Mouse (Mus musculus): Measurements from ENCODE around the gene Defb18. TPM values are rescaled to one million over a fixed set of nuclear protein-coding genes. Genes with fewer than 3 reads are reported as not detected.
"Not testable (repeated sequence)": the region's sequence is repeated elsewhere in the genome, so short reads cannot be mapped to it uniquely, and the experiment has no call there.

Defb18 gene
- not detected in 2 replicates for polyA plus RNA-seq (2014; fragmentation: Nextera tagmentation; extraction: Ambion mirVana)

DNA sequence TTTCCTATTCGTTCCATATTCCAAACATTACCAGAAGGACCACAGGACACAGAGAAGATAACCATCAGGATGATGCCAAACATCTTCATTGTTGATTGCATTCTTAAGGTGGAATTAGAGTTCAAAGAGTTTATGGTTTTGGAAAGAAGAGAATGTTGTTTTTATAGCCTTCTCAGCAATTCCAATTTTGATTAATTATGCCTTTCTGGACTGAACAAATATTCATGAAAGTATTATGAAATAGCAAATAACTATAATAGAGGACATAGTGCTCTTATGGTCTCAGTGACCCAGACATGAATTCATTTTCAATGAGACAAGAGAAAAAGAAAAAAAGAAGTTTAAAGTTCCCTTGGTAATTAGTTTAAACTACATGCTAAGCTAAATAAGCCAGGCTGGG, at the start of gene Defb18:
TSS of gene Defb18 (minus strand) at position 101 of the 400 bp plus-strand sequence.
- Histone ChIP-seq H3K4me1 (ENCODE audit: control insufficient read depth, insufficient read depth, low read length) (no peaks in the 10 kb centered on the region), H3K4me2 (ENCODE audit: low read depth) (no peak within 1 kb of the TSS), H3K4me3 (ENCODE audit: low read depth, low read length) (no peak within 1 kb of the TSS), H3K27ac (ENCODE audit: low read depth, low read length) (no peak within 1 kb of the TSS), H3K27me3 (ENCODE audit: control insufficient read depth, insufficient read depth, low read length) (no peaks in the 10 kb centered on the region), H3K9me3 (ENCODE audit: control insufficient read depth, low read length) (no peaks in the 10 kb centered on the region), H3K9ac (ENCODE audit: low read length) (no peak within 1 kb of the TSS), H3K36me3 (ENCODE audit: control insufficient read depth, insufficient read depth, low read length) (no peaks in the 10 kb centered on the region)
- DNase-seq (ENCODE audit: low spot score) (no peak), ATAC-seq (ENCODE audit: insufficient read depth, low FRiP score, low TSS enrichment) (no peak)
- WGBS = 81% methylated on average over 1 of the region's 1 CpGs

DNA sequence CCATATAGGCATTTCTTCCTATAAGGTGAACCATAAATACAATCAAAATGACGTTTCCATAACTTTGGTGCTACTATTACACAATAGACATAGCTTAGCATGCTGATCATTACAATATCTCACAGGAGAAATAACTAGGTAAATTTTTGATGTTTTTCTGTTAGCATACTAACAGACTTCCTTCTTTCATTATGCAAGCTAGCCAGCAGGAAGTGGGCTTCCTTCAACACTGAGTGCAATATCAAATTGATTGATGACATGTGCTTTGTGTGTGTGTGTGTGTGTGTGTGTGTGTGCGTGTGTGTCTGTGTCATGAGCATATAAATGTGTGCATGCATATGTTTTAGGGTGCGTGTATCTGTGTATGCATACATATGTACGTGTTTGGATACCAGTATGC, 33.9 kb upstream of the Defb18 start:
- Histone ChIP-seq H3K27me3 (ENCODE audit: control insufficient read depth, insufficient read depth, low read length) (no peaks in the 10 kb centered on the region), H3K9me3 (ENCODE audit: control insufficient read depth, low read length) (no peaks in the 10 kb centered on the region), H3K4me1 (ENCODE audit: control insufficient read depth, insufficient read depth, low read length) (no peaks in the 10 kb centered on the region), H3K9ac (ENCODE audit: low read length) (no peak overlapping the region), H3K4me2 (ENCODE audit: low read depth) (no peak overlapping the region), H3K36me3 (ENCODE audit: control insufficient read depth, insufficient read depth, low read length) (no peaks in the 10 kb centered on the region), H3K27ac (ENCODE audit: low read depth, low read length) (no peak overlapping the region), H3K4me3 (ENCODE audit: low read depth, low read length) (no peak overlapping the region)
- 90% methylated on average over 4 of the region's 4 CpGs for WGBS
- ATAC-seq (ENCODE audit: insufficient read depth, low FRiP score, low TSS enrichment) (no peak), DNase-seq (ENCODE audit: low spot score) (no peak)

DNA sequence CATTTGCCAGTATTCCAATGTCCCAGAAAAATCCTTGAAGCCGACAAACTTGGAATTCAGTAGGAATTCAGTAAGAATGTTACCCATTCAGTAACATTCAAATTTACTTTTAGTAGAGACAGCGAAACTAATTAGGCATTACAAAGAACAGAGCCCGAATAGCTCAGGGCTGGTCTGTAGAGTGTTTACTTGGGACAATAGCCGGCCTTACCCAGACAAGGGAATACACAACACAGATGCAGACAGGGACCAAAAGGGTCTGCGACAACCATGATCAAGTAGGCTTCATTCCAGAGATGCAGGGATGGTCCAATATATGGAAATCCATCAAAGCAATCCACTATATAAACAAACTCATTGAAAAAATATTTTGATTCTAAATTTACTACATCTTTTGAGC, 31.6 kb upstream of the Defb18 start:
- H3K27me3 ChIP-seq (ENCODE audit: control insufficient read depth, insufficient read depth, low read length) = no peaks in the 10 kb centered on the region
- WGBS = 74% methylated on average over 5 of the region's 5 CpGs
- H3K27ac ChIP-seq (ENCODE audit: low read depth, low read length) = no peak overlapping the region
- no peak overlapping the region for H3K9ac ChIP-seq (ENCODE audit: low read length)
- DNase-seq (ENCODE audit: low spot score) (no peak), ATAC-seq (ENCODE audit: insufficient read depth, low FRiP score, low TSS enrichment) (no peak)
- H3K4me1 ChIP-seq (ENCODE audit: control insufficient read depth, insufficient read depth, low read length) = no peaks in the 10 kb centered on the region
- H3K4me2 ChIP-seq (ENCODE audit: low read depth) = no peak overlapping the region
- no peak overlapping the region for H3K4me3 ChIP-seq (ENCODE audit: low read depth, low read length)
- no peaks in the 10 kb centered on the region for H3K9me3 ChIP-seq (ENCODE audit: control insufficient read depth, low read length)
- no peaks in the 10 kb centered on the region for H3K36me3 ChIP-seq (ENCODE audit: control insufficient read depth, insufficient read depth, low read length)

DNA sequence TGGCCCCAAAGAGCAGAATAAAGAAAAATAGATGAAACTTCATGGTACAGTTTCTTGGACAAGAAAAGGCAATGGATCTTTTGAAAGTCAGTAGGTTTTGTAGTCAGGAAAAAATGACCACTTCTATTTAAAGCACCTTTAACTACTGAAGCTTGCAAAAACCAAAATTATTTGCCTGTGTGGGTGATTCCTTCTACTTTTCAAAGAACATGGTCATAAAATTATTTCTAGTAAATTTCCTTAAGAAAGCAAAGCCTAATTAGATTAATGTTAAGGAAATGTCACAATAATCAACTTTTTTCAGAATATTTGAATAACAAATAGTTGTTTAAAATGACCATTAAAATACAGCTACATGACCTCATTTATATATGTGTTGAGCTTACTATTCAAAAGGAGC, 27.8 kb upstream of the Defb18 start, which contains the start of gene Defb41:
TSS of gene Defb41 (minus strand) at position 101 of the 400 bp plus-strand sequence.
- no peak for ATAC-seq (ENCODE audit: insufficient read depth, low FRiP score, low TSS enrichment)
- H3K27me3 ChIP-seq (ENCODE audit: control insufficient read depth, insufficient read depth, low read length) = no peaks in the 10 kb centered on the region
- no peak within 1 kb of the TSS for H3K4me2 ChIP-seq (ENCODE audit: low read depth)
- H3K4me3 ChIP-seq (ENCODE audit: low read depth, low read length) = no peak within 1 kb of the TSS
- DNase-seq (ENCODE audit: low spot score) = no peak
- H3K27ac ChIP-seq (ENCODE audit: low read depth, low read length) = no peak within 1 kb of the TSS
- no peak within 1 kb of the TSS for H3K9ac ChIP-seq (ENCODE audit: low read length)
- no peaks in the 10 kb centered on the region for H3K36me3 ChIP-seq (ENCODE audit: control insufficient read depth, insufficient read depth, low read length)
- H3K4me1 ChIP-seq (ENCODE audit: control insufficient read depth, insufficient read depth, low read length) = no peaks in the 10 kb centered on the region
- H3K9me3 ChIP-seq (ENCODE audit: control insufficient read depth, low read length) = no peaks in the 10 kb centered on the region

DNA sequence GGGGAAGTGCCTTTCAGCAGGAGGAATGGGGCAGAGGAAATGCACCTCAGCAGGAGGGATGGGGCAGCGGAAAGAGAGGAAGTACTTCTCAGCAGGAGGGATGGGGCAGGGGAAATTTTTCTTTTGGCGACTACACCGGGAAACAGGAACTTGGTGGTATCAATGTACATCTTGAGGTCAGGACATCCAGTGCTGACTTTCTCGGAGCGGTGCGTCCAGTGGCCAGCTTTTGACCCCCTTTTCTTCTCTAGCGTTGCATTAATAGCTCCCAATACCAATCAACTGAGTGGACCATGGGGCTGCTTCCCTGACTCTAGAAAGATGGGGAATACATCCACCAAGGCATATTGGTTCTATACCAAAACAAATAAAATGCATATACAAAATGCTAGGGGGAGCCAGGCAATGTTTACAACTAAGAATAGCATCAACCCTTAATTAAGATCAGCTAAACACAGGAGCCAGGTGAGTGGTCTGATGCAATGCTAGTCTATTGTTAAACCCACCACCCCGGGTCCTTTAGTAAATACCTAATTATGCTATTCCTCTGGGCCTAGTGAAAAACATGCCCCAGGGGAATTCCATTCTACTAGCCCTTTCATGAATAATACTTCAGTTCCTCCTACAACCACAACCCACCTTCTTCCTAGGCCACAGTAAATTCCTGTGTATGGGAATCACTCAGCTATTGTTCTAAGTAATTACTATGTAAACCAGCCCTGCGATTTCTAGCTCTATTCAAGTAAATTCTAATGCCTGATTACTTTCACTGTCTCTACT, 8.7 kb upstream of the Defb18 start:
- not testable (repeated sequence) for H3K9ac ChIP-seq (ENCODE audit: low read length); H3K36me3 ChIP-seq (ENCODE audit: control insufficient read depth, insufficient read depth, low read length); DNase-seq (ENCODE audit: low spot score); H3K4me1 ChIP-seq (ENCODE audit: control insufficient read depth, insufficient read depth, low read length); H3K27ac ChIP-seq (ENCODE audit: low read depth, low read length); H3K4me2 ChIP-seq (ENCODE audit: low read depth); ATAC-seq (ENCODE audit: insufficient read depth, low FRiP score, low TSS enrichment); H3K4me3 ChIP-seq (ENCODE audit: low read depth, low read length); H3K27me3 ChIP-seq (ENCODE audit: control insufficient read depth, insufficient read depth, low read length); H3K9me3 ChIP-seq (ENCODE audit: control insufficient read depth, low read length)
- 89% methylated on average over 9 of the region's 9 CpGs for WGBS

DNA sequence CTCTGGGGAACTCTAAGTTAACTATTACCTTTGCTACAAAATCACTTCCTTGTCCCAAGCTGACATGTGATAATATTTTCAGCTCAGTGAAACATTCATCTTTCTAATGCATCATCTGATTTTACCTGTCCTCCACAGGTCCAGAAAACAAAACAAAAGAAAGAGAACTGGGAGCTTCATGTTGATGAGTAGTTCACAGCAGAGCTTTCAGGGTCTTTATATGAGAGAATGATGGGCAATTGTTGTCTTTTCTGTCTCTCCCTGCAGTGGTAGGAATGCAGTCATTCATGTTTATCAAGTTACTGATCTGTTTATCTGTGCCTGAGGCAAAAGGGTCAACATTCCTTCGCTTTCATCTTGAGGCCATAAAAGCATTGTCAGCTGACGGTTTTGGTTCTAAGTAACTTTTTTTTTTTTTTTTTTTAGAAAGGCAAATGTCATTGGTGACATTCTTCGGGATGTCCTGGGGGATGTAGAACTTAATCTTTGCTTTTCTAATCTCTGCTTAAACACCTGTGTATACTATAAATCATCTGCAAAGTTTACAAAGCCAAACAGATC, 13.8 kb downstream of the Defb18 start:
- Histone ChIP-seq H3K27me3 (ENCODE audit: control insufficient read depth, insufficient read depth, low read length) (no peaks in the 10 kb centered on the region), H3K9ac (ENCODE audit: low read length) (no peak overlapping the region), H3K27ac (ENCODE audit: low read depth, low read length) (no peak overlapping the region), H3K9me3 (ENCODE audit: control insufficient read depth, low read length) (no peaks in the 10 kb centered on the region), H3K36me3 (ENCODE audit: control insufficient read depth, insufficient read depth, low read length) (no peaks in the 10 kb centered on the region), H3K4me3 (ENCODE audit: low read depth, low read length) (no peak overlapping the region), H3K4me2 (ENCODE audit: low read depth) (no peak overlapping the region), H3K4me1 (ENCODE audit: control insufficient read depth, insufficient read depth, low read length) (no peaks in the 10 kb centered on the region)
- ATAC-seq (ENCODE audit: insufficient read depth, low FRiP score, low TSS enrichment) (no peak), DNase-seq (ENCODE audit: low spot score) (no peak)
- WGBS = 11% methylated on average over 3 of the region's 3 CpGs

DNA sequence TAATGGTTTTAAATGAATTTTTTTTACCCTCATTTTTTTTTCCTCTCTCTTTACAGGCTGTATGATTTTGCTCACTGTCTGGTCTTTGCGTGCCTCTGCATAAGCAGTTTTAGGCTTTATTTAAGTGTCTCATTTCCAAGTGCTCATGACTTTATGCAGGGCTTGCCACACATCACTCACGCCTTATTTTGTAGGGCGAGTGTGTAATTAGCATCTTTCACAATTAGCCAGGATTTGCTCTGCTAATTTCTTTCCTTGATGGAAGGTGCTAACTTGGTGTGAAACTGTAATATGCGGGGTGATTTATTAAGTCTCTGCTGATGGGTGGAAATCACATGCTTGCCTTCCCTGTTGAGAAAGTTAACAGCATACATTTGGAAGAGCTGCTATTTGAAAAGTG, 45.5 kb downstream of the Defb18 start:
- Histone ChIP-seq H3K27me3 (ENCODE audit: control insufficient read depth, insufficient read depth, low read length) (no peaks in the 10 kb centered on the region), H3K9me3 (ENCODE audit: control insufficient read depth, low read length) (no peaks in the 10 kb centered on the region; the same call in 1 of the 2 replicates), H3K4me2 (ENCODE audit: low read depth) (no peak overlapping the region), H3K4me1 (ENCODE audit: control insufficient read depth, insufficient read depth, low read length) (no peaks in the 10 kb centered on the region), H3K36me3 (ENCODE audit: control insufficient read depth, insufficient read depth, low read length) (no peaks in the 10 kb centered on the region), H3K4me3 (ENCODE audit: low read depth, low read length) (no peak overlapping the region), H3K27ac (ENCODE audit: low read depth, low read length) (no peak overlapping the region), H3K9ac (ENCODE audit: low read length) (no peak overlapping the region)
- 30% methylated on average over 4 of the region's 4 CpGs for WGBS
- DNase-seq (ENCODE audit: low spot score) (no peak), ATAC-seq (ENCODE audit: insufficient read depth, low FRiP score, low TSS enrichment) (no peak)

DNA sequence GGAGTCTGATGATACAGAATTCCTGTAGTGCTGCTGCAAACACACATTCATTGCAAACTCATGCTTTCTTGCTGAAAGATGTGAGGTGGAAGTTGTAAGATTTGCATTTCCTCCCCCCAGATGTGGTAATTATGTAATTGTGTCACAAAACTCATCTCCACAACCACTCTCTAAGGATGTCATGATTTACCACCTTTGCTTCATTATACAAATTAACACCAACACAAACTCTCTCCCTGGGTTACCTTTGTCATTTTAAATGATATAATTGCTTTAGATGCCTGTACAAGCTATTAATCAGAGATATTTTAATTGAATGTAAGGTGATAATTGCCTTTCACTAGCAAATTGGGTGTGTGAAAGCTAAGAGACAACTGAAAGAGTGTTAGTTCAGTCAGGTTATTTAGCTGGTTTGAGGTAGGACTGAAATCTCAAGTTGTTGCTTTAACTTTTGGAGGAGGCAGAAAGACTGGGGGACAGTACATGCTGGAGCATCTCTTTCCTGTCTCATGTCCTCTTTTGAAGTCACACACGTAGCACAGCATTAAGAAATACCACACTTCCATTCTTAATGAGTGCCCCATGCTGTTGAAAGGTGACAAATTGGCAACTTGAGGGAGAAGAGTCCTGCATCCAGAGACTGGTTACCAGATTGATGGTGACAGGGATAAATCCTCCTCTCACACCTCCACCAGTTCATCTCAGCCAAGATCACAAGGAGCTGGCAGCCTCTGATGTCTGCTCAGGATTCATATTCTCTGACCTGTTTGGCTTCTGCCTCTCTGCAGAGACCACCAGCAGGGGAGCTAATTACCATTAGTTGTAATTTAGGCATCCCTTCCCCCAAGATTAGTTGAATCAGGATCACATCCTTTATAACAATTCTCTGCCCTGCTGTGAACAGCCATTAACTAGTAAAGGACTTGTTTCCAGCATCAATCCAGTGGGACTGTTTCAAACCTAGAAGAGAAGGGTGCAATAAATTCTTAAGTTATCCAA, 46.2 kb downstream of the Defb18 start:
- DNase-seq (ENCODE audit: low spot score) (no peak), ATAC-seq (ENCODE audit: insufficient read depth, low FRiP score, low TSS enrichment) (no peak)
- no peak overlapping the region for H3K4me3 ChIP-seq (ENCODE audit: low read depth, low read length)
- no peaks in the 10 kb centered on the region for H3K27me3 ChIP-seq (ENCODE audit: control insufficient read depth, insufficient read depth, low read length)
- H3K9me3 ChIP-seq (ENCODE audit: control insufficient read depth, low read length) = no peaks in the 10 kb centered on the region; the same call in 1 of the 2 replicates
- H3K36me3 ChIP-seq (ENCODE audit: control insufficient read depth, insufficient read depth, low read length) = no peaks in the 10 kb centered on the region
- no peak overlapping the region for H3K9ac ChIP-seq (ENCODE audit: low read length)
- no peaks in the 10 kb centered on the region for H3K4me1 ChIP-seq (ENCODE audit: control insufficient read depth, insufficient read depth, low read length)
- WGBS = 0% methylated on average over 1 of the region's 1 CpGs
- no peak overlapping the region for H3K27ac ChIP-seq (ENCODE audit: low read depth, low read length)
- H3K4me2 ChIP-seq (ENCODE audit: low read depth) = no peak overlapping the region

All from neural tube, embryonic 11.5 days (tissue).